Mouse (Mus musculus): ENCODE measurements around the gene Ncbp3. TPM values are rescaled to one million over a fixed set of nuclear protein-coding genes. Genes with fewer than 3 reads are reported as not detected.

Ncbp3 gene
- 7.1 and 7.3 TPM in 2 replicates for polyA plus RNA-seq (2015; fragmentation: Nextera tagmentation; extraction: Ambion mirVana)

GRCm38 (mm10) chr11:73047542-73047996 is at the start of gene Ncbp3:
TSS of gene Ncbp3 (plus strand) at chr11:73047783.

DNA sequence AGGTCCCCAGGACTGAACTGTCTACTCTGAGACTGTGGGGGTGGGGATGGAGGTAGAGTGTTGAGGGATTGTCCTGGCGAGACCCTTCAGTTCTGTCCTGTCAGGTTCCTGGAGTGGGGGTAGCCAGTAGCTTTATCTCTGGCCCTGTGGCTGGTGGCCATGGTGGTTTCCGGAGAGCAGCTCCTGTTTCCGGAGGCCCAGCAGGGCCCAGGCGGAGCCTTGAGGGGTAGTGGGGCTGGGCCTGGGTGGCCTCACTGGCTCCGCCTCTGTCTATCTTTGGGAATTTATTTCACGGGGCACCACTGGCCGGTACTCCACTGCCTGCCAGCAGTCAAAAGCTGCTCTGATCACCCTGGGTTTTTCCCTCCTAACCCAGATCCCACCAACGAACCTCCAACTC is 48.8 kb upstream of the Ncbp3 start, which contains the start of gene P2rx1:
P2rx1 (plus strand) TSS at position 333 of the 400 bp plus-strand sequence.

DNA sequence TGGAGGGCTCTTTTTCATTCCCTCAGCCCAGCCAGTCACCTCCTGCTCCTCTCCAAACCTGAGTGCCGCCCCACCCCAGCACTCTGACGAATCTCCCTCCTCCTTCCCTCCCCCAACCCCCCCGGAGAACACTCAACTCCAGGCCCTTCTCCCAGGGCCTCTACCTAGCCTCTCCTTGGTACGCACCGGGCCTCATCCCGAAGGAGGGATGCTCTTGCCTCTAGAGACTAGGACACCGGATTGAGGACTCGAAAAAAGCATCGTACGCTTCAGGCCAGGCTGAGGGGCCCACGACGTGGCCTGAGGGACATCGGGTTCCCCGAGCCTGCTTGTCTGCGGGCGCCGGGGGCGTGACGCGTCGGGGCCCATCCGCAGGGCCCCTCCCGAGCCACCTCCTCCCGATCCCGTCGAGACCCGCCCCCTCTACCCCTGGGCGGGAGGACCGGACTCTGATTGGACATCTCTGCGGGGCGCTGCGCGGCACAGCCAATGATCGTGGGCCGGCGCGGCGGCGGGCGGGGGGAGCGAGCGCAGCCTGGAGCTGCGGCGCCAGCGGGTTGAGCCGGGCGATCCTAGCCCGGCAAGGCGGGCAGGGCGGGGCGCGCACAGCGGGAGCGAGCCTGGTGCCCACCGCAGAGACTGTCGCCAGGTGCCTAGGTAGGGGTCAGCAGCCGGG is 29.0 kb upstream of the Ncbp3 start, which contains the start of gene Camkk1:
Camkk1 (plus strand) TSS at position 538 of the 676 bp plus-strand sequence.

GRCm38 (mm10) chr11:73090283-73090682 is 42.7 kb downstream of the Ncbp3 start, which contains the start of gene Itgae:
TSS of gene Itgae (plus strand) at chr11:73090583.

DNA sequence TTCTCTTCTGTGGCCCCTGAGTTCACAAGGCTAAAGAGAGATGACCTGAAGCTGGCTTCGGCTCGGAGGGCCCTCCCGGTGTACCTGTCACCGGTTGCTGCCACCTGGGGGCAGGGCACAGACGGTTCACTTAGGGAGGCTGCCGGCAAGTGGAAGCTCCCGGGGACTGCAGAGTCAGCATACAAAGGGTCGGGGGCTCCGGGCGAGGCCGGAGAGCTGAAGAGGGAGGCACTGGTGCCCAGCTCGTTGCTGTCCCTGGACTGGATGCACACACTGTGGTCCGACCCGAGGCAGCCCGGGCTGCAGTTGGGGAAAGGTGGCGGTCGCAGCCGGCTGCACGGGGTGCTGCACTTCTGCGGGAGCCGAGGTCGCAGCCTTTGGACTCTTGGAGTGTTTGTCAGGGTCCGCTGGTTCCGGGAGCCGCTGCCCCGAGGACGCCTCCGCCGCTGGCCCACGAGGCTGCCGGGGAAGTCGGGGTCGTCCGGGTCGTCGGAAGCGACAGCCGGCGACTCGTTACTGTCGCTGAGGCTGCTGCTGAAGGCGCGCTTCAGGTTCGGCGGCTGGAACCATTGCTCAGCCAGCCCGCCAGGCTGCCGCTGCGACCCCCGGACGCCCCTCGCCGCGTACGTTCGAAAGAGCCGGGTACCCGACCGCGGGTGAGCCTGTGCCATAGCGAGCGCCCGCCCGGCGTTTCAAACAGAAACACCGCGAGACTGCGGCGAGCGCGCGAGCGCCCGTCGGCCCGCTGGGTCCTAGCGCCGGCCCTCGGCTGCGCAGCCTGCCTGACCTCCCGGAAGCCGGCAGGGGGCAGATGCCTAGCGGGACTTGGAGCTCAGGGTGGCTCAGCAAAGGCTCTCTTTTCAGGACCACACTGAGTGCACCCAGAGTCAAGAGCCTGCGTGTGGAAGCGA is 90.3 kb downstream of the Ncbp3 start, which contains the start of gene Haspin:
Haspin (minus strand) TSS at position 704 of the 911 bp plus-strand sequence.

Other genes starting within 250 kb of the Ncbp3 start
- 17.9 and 24.8 TPM in 2 replicates for gene Atp2a3, start 86.6 kb upstream of the Ncbp3 start, polyA plus RNA-seq (2015; fragmentation: Nextera tagmentation; extraction: Ambion mirVana)
- 7.6 and 10.4 TPM in 2 replicates for gene P2rx1, start 48.7 kb upstream of the Ncbp3 start, polyA plus RNA-seq (2015; fragmentation: Nextera tagmentation; extraction: Ambion mirVana)
- 1.1 and 1.9 TPM in 2 replicates for gene Camkk1, start 28.8 kb upstream of the Ncbp3 start, polyA plus RNA-seq (2015; fragmentation: Nextera tagmentation; extraction: Ambion mirVana)
- 0.23 and 0.34 TPM in 2 replicates for gene Itgae, start 42.8 kb downstream of the Ncbp3 start, polyA plus RNA-seq (2015; fragmentation: Nextera tagmentation; extraction: Ambion mirVana)
- gene Haspin, start 90.5 kb downstream of the Ncbp3 start, polyA plus RNA-seq (2015; fragmentation: Nextera tagmentation; extraction: Ambion mirVana): 11.8 and 12.4 TPM in 2 replicates
- 0.05 and 0.08 TPM in 2 replicates for gene P2rx5, start 112.6 kb downstream of the Ncbp3 start, polyA plus RNA-seq (2015; fragmentation: Nextera tagmentation; extraction: Ambion mirVana)
- gene Emc6, start 129.3 kb downstream of the Ncbp3 start, polyA plus RNA-seq (2015; fragmentation: Nextera tagmentation; extraction: Ambion mirVana): 91.9 and 97.3 TPM in 2 replicates
- 52.5 and 61.7 TPM in 2 replicates for gene Tax1bp3, start 129.3 kb downstream of the Ncbp3 start, polyA plus RNA-seq (2015; fragmentation: Nextera tagmentation; extraction: Ambion mirVana)
- gene Ctns, start 151.3 kb downstream of the Ncbp3 start, polyA plus RNA-seq (2015; fragmentation: Nextera tagmentation; extraction: Ambion mirVana): 8.8 and 9.9 TPM in 2 replicates
- 1.9 and 2.0 TPM in 2 replicates for gene Shpk, start 151.7 kb downstream of the Ncbp3 start, polyA plus RNA-seq (2015; fragmentation: Nextera tagmentation; extraction: Ambion mirVana)
- 0.05 and 0.10 TPM in 2 replicates for gene Trpv1, start 186.5 kb downstream of the Ncbp3 start, polyA plus RNA-seq (2015; fragmentation: Nextera tagmentation; extraction: Ambion mirVana)
- gene Trpv3, start 219.6 kb downstream of the Ncbp3 start, polyA plus RNA-seq (2015; fragmentation: Nextera tagmentation; extraction: Ambion mirVana): 0.13 and 0.20 TPM in 2 replicates